Mouse (Mus musculus) testis, adult 2 months (tissue): ENCODE data around the gene Tnfsf8.

ENCODE experiments used
- CTCF ChIP-seq: fragments of 200-500 bp; IDR thresholded peaks from 2 replicates; pipeline ENCODE4 v1.5.1; 2012; ENCODE audit warnings: low read depth, mild to moderate bottlenecking, inconsistent platforms, low read length, moderate library complexity; ENCODE audit not compliant: control insufficient read depth, insufficient read depth, insufficient replicate concordance
- POLR2A ChIP-seq: fragments of 200-500 bp; IDR thresholded peaks from 2 replicates; pipeline ENCODE4 v1.6.1; 2012; ENCODE audit warnings: low read depth, mild to moderate bottlenecking, inconsistent platforms, low read length, moderate library complexity; ENCODE audit not compliant: control insufficient read depth

- TF ChIP-seq CTCF (no peak), POLR2A (no peak)
Measured at GRCm38 (mm10) chr4:63868770-63869169, 7.6 kb upstream of the Tnfsf8 start.
